Mouse (Mus musculus) limb, embryonic 10.5 days (tissue): Measurements from ENCODE around the gene Tspan33. TPM values are rescaled to one million over a fixed set of nuclear protein-coding genes. Genes with fewer than 3 reads are reported as not detected.

Experiments
- polyA plus RNA-seq: library from polyadenylated mRNA; unstranded; fragments of >200 nt; fragmentation: Nextera tagmentation; extraction: Ambion mirVana; gene quantifications from 2 replicates; pipeline ENCODE4 v1.2.1, GENCODE M21; 2016

The Tspan33 gene
- polyA plus RNA-seq, 1 experiment from 2014 or later = 7.0 TPM

Other genes with a start within 250 kb of the Tspan33 start
- 185 and 196 TPM in 2 replicates for gene Atp6v1f, start 226.5 kb upstream of the Tspan33 start, polyA plus RNA-seq
- gene Atp6v1fnb, start 222.8 kb upstream of the Tspan33 start, polyA plus RNA-seq = 0.34 TPM in 1 of 2 replicates, not detected in the other
- 37.2 and 43.9 TPM in 2 replicates for gene Kcp, start 186.3 kb upstream of the Tspan33 start, polyA plus RNA-seq
- gene Irf5, start 167.6 kb upstream of the Tspan33 start, polyA plus RNA-seq = 3.2 and 4.2 TPM in 2 replicates
- gene Tnpo3, start 84.3 kb upstream of the Tspan33 start, polyA plus RNA-seq = 115 and 128 TPM in 2 replicates
- 67.6 and 69.3 TPM in 2 replicates for gene Smo, start 41.3 kb downstream of the Tspan33 start, polyA plus RNA-seq
- gene Ahcyl2, start 73.8 kb downstream of the Tspan33 start, polyA plus RNA-seq = 14.1 and 15.9 TPM in 2 replicates
- gene Strip2, start 222.8 kb downstream of the Tspan33 start, polyA plus RNA-seq = 0.60 and 0.95 TPM in 2 replicates